Mouse (Mus musculus) liver, embryonic 13.5 days (tissue): ENCODE data around the gene Irf7. TPM values are rescaled to one million over a fixed set of nuclear protein-coding genes. Genes with fewer than 3 reads are reported as not detected.
"Not testable (repeated sequence)": the region's sequence is repeated elsewhere in the genome, so short reads cannot be mapped to it uniquely, and the experiment has no call there.

Experiments used
- ATAC-seq: fragments of 200-750 bp; cut with Nextera tagmentation; 2 replicates; pipeline ENCODE4 v1.8.0; 2017; ENCODE audit warnings: low read depth, mild to moderate bottlenecking, moderate number of reproducible peaks, moderate library complexity
- DNase-seq: peaks from one replicate; pipeline ENCODE4 v3.0.0; 2022
- H3K27ac ChIP-seq: fragments of 300-500 bp; sonication (generic); 2 replicates; pipeline ENCODE4 v1.5.1; 2015; ENCODE audit warnings: moderate library complexity, mild to moderate bottlenecking, inconsistent platforms
- H3K27me3 ChIP-seq: fragments of 300-500 bp; sonication (generic); 2 replicates; pipeline ENCODE4 v1.6.1; 2015; ENCODE audit warnings: mild to moderate bottlenecking, inconsistent platforms
- H3K36me3 ChIP-seq: fragments of 300-500 bp; sonication (generic); 2 replicates; pipeline ENCODE4 v1.6.1; 2015; ENCODE audit warnings: mild to moderate bottlenecking, inconsistent platforms
- H3K4me1 ChIP-seq: fragments of 300-500 bp; sonication (generic); replicated peaks from 2 replicates; pipeline ENCODE4 v1.6.1; 2015; ENCODE audit warnings: inconsistent platforms
- H3K4me2 ChIP-seq: fragments of 300-500 bp; sonication (generic); 2 replicates; pipeline ENCODE4 v1.6.1; 2015; ENCODE audit warnings: inconsistent platforms, mild to moderate bottlenecking, moderate library complexity
- H3K4me3 ChIP-seq: fragments of 300-500 bp; sonication (generic); replicated peaks from 2 replicates; pipeline ENCODE4 v1.5.1; 2015; ENCODE audit warnings: mild to moderate bottlenecking, inconsistent platforms
- H3K9ac ChIP-seq: fragments of 300-500 bp; sonication (generic); 2 replicates; pipeline ENCODE4 v1.6.1; 2015; ENCODE audit warnings: mild to moderate bottlenecking, inconsistent platforms
- H3K9me3 ChIP-seq: fragments of 300-500 bp; sonication (generic); replicated peaks from 2 replicates; pipeline ENCODE4 v1.6.1; 2016; ENCODE audit warnings: inconsistent platforms
- WGBS: fragments of 180-500 bp; shearing (Covaris S2); methylation state at CpG from one replicate; pipeline ENCODE4 v1.1.7; 2015; ENCODE audit not compliant: insufficient replicate concordance; 5-methylcytosine and 5-hydroxymethylcytosine counted together
- polyA plus RNA-seq: library from polyadenylated mRNA; unstranded; fragments of >200 nt; fragmentation: Nextera tagmentation; extraction: Ambion mirVana; gene quantifications from 2 replicates; pipeline ENCODE4 v1.2.1, GENCODE M21; 2015

Irf7 gene
- polyA plus RNA-seq, 1 experiment from 2014 or later: 6.3 TPM

GRCm38 (mm10) chr7:141269273-141269545, 2.9 kb upstream of the Irf7 start:
- Histone ChIP-seq H3K4me2 (peak overlapping the region; percentile 61), H3K36me3 (peaks cover 4% of the 10 kb centered on the region), H3K4me3 (peak overlapping the region; percentile 19; the same call in 1 of the 2 replicates), H3K27me3 (peaks cover 18% of the 10 kb centered on the region; the same call in 1 of the 2 replicates), H3K9me3 (no peaks in the 10 kb centered on the region), H3K4me1 (peaks cover 34% of the 10 kb centered on the region), H3K9ac (peak overlapping the region; percentile 41; the same call in 1 of the 2 replicates), H3K27ac (no peak overlapping the region)
- ATAC-seq (no peak), DNase-seq (no peak)
- WGBS: 39% methylated on average over 14 of the region's 14 CpGs

GRCm38 (mm10) chr7:141268466-141269272, 2.4 kb upstream of the Irf7 start:
- peaks cover 18% of the 10 kb centered on the region; the same call in 1 of the 2 replicates for H3K27me3 ChIP-seq
- peak overlapping the region; percentile 61 for H3K4me2 ChIP-seq
- ATAC-seq (no peak), DNase-seq (no peak)
- H3K4me1 ChIP-seq: peaks cover 39% of the 10 kb centered on the region
- peaks cover 9% of the 10 kb centered on the region for H3K36me3 ChIP-seq
- H3K9ac ChIP-seq: peak overlapping the region; percentile 41; the same call in 1 of the 2 replicates
- H3K27ac ChIP-seq: no peak overlapping the region; the same call in 1 of the 2 replicates
- WGBS: 21% methylated on average over 24 of the region's 24 CpGs
- no peaks in the 10 kb centered on the region for H3K9me3 ChIP-seq
- H3K4me3 ChIP-seq: peak overlapping the region; percentile 19; the same call in 1 of the 2 replicates

GRCm38 (mm10) chr7:141265411-141265738, 906 bp downstream of the Irf7 start:
- ATAC-seq (0 out of 2 replicates have a peak, but pooled peaks have one; percentile 7), DNase-seq (no peak)
- Histone ChIP-seq H3K4me2 (peak overlapping the region; percentile 88), H3K27ac (peak overlapping the region; percentile 8; the same call in 1 of the 2 replicates), H3K4me1 (peaks cover 39% of the 10 kb centered on the region), H3K9ac (peak overlapping the region; percentile 80), H3K4me3 (peak overlapping the region; percentile 75), H3K36me3 (peaks cover 42% of the 10 kb centered on the region), H3K27me3 (peaks cover 18% of the 10 kb centered on the region; the same call in 1 of the 2 replicates), H3K9me3 (no peaks in the 10 kb centered on the region)
- WGBS: 35% methylated on average over 11 of the region's 11 CpGs

- peaks cover 47% of the 10 kb centered on the region for H3K36me3 ChIP-seq
- peak overlapping the region; percentile 88 for H3K4me2 ChIP-seq
- H3K9me3 ChIP-seq: no peaks in the 10 kb centered on the region
- H3K27ac ChIP-seq: peak overlapping the region; percentile 29; the same call in 1 of the 2 replicates
- DNase-seq (peak; percentile 43), ATAC-seq (peak; percentile 37)
- peaks cover 14% of the 10 kb centered on the region; the same call in 1 of the 2 replicates for H3K27me3 ChIP-seq
- peaks cover 39% of the 10 kb centered on the region for H3K4me1 ChIP-seq
- WGBS: 14% methylated on average over 12 of the region's 12 CpGs
- H3K9ac ChIP-seq: peak overlapping the region; percentile 80
- peak overlapping the region; percentile 75 for H3K4me3 ChIP-seq
Observed at GRCm38 (mm10) chr7:141264761-141265410, 1.4 kb downstream of the Irf7 start.

DNA sequence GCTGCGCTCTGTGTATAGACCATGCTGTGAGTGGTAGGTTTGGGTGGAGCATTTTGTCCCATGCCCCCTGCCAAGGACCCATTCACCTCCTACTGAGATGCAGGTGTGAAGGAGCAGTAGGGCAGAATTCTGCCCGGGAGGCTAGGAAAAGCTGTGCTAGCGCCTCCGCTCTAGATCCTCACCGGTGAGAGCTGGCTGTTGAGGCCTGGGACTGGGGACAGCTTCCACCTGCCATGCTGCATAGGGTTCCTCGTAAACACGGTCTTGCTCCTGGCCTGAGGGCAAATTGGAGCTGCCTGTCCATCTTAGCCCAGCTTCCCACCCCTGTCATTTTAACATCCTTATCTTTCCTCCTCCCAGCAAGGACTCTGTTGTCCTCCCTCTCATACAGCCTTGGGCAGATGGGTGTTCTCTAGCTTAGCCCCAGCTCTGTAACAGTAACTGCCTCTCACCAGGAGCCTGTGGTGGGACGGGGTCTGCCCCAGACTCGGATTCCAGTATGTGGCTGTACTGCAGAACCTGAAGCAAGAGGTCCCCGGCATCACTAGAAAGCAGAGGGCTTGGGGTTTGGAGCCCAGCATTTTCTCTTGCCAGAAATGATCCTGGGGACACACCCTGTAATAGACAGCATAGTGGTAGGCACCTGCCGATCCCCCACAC, 2.1 kb downstream of the Irf7 start:
- Histone ChIP-seq H3K4me3 (no peak overlapping the region; the same call in 1 of the 2 replicates), H3K4me1 (peaks cover 37% of the 10 kb centered on the region), H3K36me3 (peaks cover 54% of the 10 kb centered on the region), H3K27me3 (0 out of 2 replicates have a peak, but pooled peaks cover 8% of the 10 kb centered on the region), H3K9ac (peak overlapping the region; percentile 80; the same call in 1 of the 2 replicates), H3K9me3 (no peaks in the 10 kb centered on the region), H3K4me2 (peak overlapping the region; percentile 88; the same call in 1 of the 2 replicates), H3K27ac (peak overlapping the region; percentile 29; the same call in 1 of the 2 replicates)
- 72% methylated on average over 11 of the region's 11 CpGs for WGBS
- DNase-seq: no peak
- no peak for ATAC-seq

GRCm38 (mm10) chr7:141263640-141264039, 2.6 kb downstream of the Irf7 start:
- 88% methylated on average over 13 of the region's 13 CpGs for WGBS
- H3K4me2 ChIP-seq: no peak overlapping the region
- H3K4me3 ChIP-seq: no peak overlapping the region
- no peaks in the 10 kb centered on the region for H3K9me3 ChIP-seq
- ATAC-seq (no peak), DNase-seq (no peak)
- no peak overlapping the region for H3K27ac ChIP-seq
- peaks cover 60% of the 10 kb centered on the region for H3K36me3 ChIP-seq
- H3K9ac ChIP-seq: no peak overlapping the region
- H3K4me1 ChIP-seq: peaks cover 31% of the 10 kb centered on the region
- H3K27me3 ChIP-seq: 0 out of 2 replicates have a peak, but pooled peaks cover 3% of the 10 kb centered on the region

- ATAC-seq (no peak), DNase-seq (no peak)
- Histone ChIP-seq H3K9ac (no peak overlapping the region), H3K27me3 (no peaks in the 10 kb centered on the region), H3K9me3 (no peaks in the 10 kb centered on the region), H3K4me2 (no peak overlapping the region), H3K27ac (no peak overlapping the region), H3K4me3 (no peak overlapping the region), H3K4me1 (peaks cover 26% of the 10 kb centered on the region), H3K36me3 (peaks cover 81% of the 10 kb centered on the region)
- WGBS: 80% methylated on average over 3 of the region's 3 CpGs
Observed at GRCm38 (mm10) chr7:141261480-141261879, 4.8 kb downstream of the Irf7 start.

- H3K4me3 ChIP-seq: no peak overlapping the region
- no peak overlapping the region for H3K9ac ChIP-seq
- no peak overlapping the region for H3K4me2 ChIP-seq
- 0 out of 2 replicates have a peak, but pooled peaks cover 2% of the 10 kb centered on the region for H3K4me1 ChIP-seq
- H3K9me3 ChIP-seq: no peaks in the 10 kb centered on the region
- DNase-seq (no peak), ATAC-seq (no peak)
- 81% methylated on average over 10 of the region's 10 CpGs for WGBS
- peaks cover 96% of the 10 kb centered on the region for H3K36me3 ChIP-seq
- no peaks in the 10 kb centered on the region for H3K27me3 ChIP-seq
- H3K27ac ChIP-seq: no peak overlapping the region
Observed at GRCm38 (mm10) chr7:141256159-141256558, 10.1 kb downstream of the Irf7 start.

- H3K9ac ChIP-seq, H3K4me1 ChIP-seq, ATAC-seq, DNase-seq, H3K9me3 ChIP-seq, H3K4me2 ChIP-seq, H3K4me3 ChIP-seq, H3K27ac ChIP-seq, H3K27me3 ChIP-seq: not testable (repeated sequence)
- WGBS: 85% methylated on average over 4 of the region's 4 CpGs
- peaks cover 97% of the 10 kb centered on the region for H3K36me3 ChIP-seq
Observed at GRCm38 (mm10) chr7:141250486-141250885, 15.8 kb downstream of the Irf7 start.

- H3K9me3 ChIP-seq: no peaks in the 10 kb centered on the region; the same call in 1 of the 2 replicates
- WGBS: 83% methylated on average over 10 of the region's 10 CpGs
- ATAC-seq (no peak), DNase-seq (no peak)
- H3K9ac ChIP-seq: no peak overlapping the region
- H3K27me3 ChIP-seq: no peaks in the 10 kb centered on the region
- H3K4me3 ChIP-seq: no peak overlapping the region
- no peak overlapping the region for H3K4me2 ChIP-seq
- peaks cover 32% of the 10 kb centered on the region for H3K4me1 ChIP-seq
- H3K27ac ChIP-seq: no peak overlapping the region
- H3K36me3 ChIP-seq: peaks cover 62% of the 10 kb centered on the region
Observed at GRCm38 (mm10) chr7:141231551-141231950, 34.7 kb downstream of the Irf7 start.

GRCm38 (mm10) chr7:141231111-141231510, 35.2 kb downstream of the Irf7 start:
- DNase-seq (no peak), ATAC-seq (no peak)
- peak overlapping the region; percentile 99; the same call in 1 of the 2 replicates for H3K9ac ChIP-seq
- WGBS: 82% methylated on average over 3 of the region's 3 CpGs
- no peaks in the 10 kb centered on the region for H3K27me3 ChIP-seq
- peak overlapping the region; percentile 97; the same call in 1 of the 2 replicates for H3K4me3 ChIP-seq
- no peak overlapping the region; the same call in 1 of the 2 replicates for H3K27ac ChIP-seq
- peak overlapping the region; percentile 97; the same call in 1 of the 2 replicates for H3K4me2 ChIP-seq
- peaks cover 59% of the 10 kb centered on the region for H3K36me3 ChIP-seq
- no peaks in the 10 kb centered on the region; the same call in 1 of the 2 replicates for H3K9me3 ChIP-seq
- peaks cover 32% of the 10 kb centered on the region for H3K4me1 ChIP-seq
